In genomic region chr3:90427574-90427973, GRCm38 (mm10) we compare ENCODE assay signal across 29 mouse cellular contexts. TPM values are rescaled to one million over a fixed set of nuclear protein-coding genes. Genes with fewer than 3 reads are reported as not detected.
A peak's percentile ranks its signal among the peaks of the same experiment; 100 is the strongest.
DNase-seq lines count a peak whose midpoint lies in the region; ATAC-seq and TF ChIP-seq lines count a peak whose summit lies in the region.
"Had no signal": no experiment of that assay in that cellular context is flagged by ENCODE, and none has a peak within 500 bp of the region (broad histone marks: within the 10 kb centered on the region; RNA-seq: fewer than 3 reads in every experiment).

No protein-coding gene starts in this region.

- H3K4me1 ChIP-seq in heart, adult 2 months (ENCODE audit: control insufficient read depth, insufficient read depth, low read length): peaks cover 12% of the 10 kb centered on the region
- H3K4me1 ChIP-seq in liver, embryonic 12.5 days: peaks cover 84% of the 10 kb centered on the region
- H3K4me1 ChIP-seq in liver, postnatal 0 days (ENCODE audit: insufficient read depth): peaks cover 42% of the 10 kb centered on the region

- no peaks in the 10 kb centered on the region for H3K9me3 ChIP-seq in liver, embryonic 12.5 days (replicated peaks)
- no peaks in the 10 kb centered on the region for H3K9me3 ChIP-seq in liver, postnatal 0 days (ENCODE audit: low read length)
- H3K9me3 ChIP-seq: embryonic facial prominence, embryonic 10.5 days; forebrain, embryonic 10.5 days; hindbrain, embryonic 15.5 days; limb, embryonic 15.5 days; liver, embryonic 15.5 days; midbrain, embryonic 13.5 days; neural tube, embryonic 12.5 days had no signal

- no peaks in the 10 kb centered on the region for H3K27me3 ChIP-seq in heart, adult 2 months (ENCODE audit: control insufficient read depth, insufficient read depth, low read length)
- no peaks in the 10 kb centered on the region for H3K27me3 ChIP-seq in liver, embryonic 12.5 days (replicated peaks)
- no peaks in the 10 kb centered on the region for H3K27me3 ChIP-seq in liver, postnatal 0 days (ENCODE audit: insufficient read depth, low read length)
- H3K27me3 ChIP-seq: hindbrain, embryonic 15.5 days; limb, embryonic 15.5 days; liver, embryonic 15.5 days; midbrain, embryonic 13.5 days; neural tube, embryonic 12.5 days; Patski had no signal

- no peak overlapping the region for H3K4me2 ChIP-seq in liver, embryonic 12.5 days
- no peak overlapping the region for H3K4me2 ChIP-seq in liver, postnatal 0 days (ENCODE audit: low read depth, low read length)
- H3K4me2 ChIP-seq: hindbrain, embryonic 15.5 days; limb, embryonic 15.5 days; liver, embryonic 15.5 days; midbrain, embryonic 13.5 days; neural tube, embryonic 12.5 days had no signal

- H3K9ac ChIP-seq in heart, adult 2 months (ENCODE audit: low read depth, low read length): no peak overlapping the region
- H3K9ac ChIP-seq in liver, embryonic 12.5 days: no peak overlapping the region
- no peak overlapping the region for H3K9ac ChIP-seq in liver, postnatal 0 days (replicated peaks)
- H3K9ac ChIP-seq: hindbrain, embryonic 15.5 days; limb, embryonic 15.5 days; liver, embryonic 15.5 days; midbrain, embryonic 13.5 days; neural tube, embryonic 12.5 days had no signal

- no peak for DNase-seq in heart, adult 2 months
- DNase-seq in heart, adult 11 months: no peak
- no peak for DNase-seq in liver, postnatal 0 days
- peak; percentile 81 for DNase-seq in adipocyte (ENCODE audit: low spot score)
- peak; percentile 18 to 78 for DNase-seq in kidney, postnatal 36 days
- no peak for DNase-seq in left cerebral cortex, adult 2 months (ENCODE audit: extremely low spot score in 1 of 2, low spot score in 2 of 2)
- no peak for DNase-seq in layer of hippocampus, postnatal 10 days (ENCODE audit: low spot score in 2 of 2)
- DNase-seq: adrenal gland, adult 2 months; cerebellum, adult 11-12 months; cerebellum, postnatal 10 days; gastrocnemius, postnatal 25 days; layer of hippocampus, postnatal 36 days; left cerebral cortex, postnatal 4 days; right cerebral cortex, postnatal 14 days; spleen, adult 18-20 months; thymus, postnatal 25 days had no signal

- ATAC-seq in liver, embryonic 12.5 days: no peak
- no peak for ATAC-seq in liver, postnatal 0 days
- ATAC-seq: CD4-positive, CD25-positive, alpha-beta regulatory T cell, adult 4 months; forebrain, embryonic 16.5 days; midbrain, embryonic 13.5 days; Patski had no signal

- peak overlapping the region; percentile 17 for H3K27ac ChIP-seq in heart, adult 2 months
- peak overlapping the region; percentile 22; the same call in 1 of the 2 replicates for H3K27ac ChIP-seq in liver, embryonic 12.5 days
- H3K27ac ChIP-seq in liver, postnatal 0 days (ENCODE audit: low read depth): no peak overlapping the region
- H3K27ac ChIP-seq in left cerebral cortex, adult 2 months: no peak overlapping the region
- H3K27ac ChIP-seq: embryonic facial prominence, embryonic 10.5 days; forebrain, embryonic 10.5 days; hindbrain, embryonic 15.5 days; limb, embryonic 15.5 days; liver, embryonic 15.5 days; midbrain, embryonic 13.5 days; neural tube, embryonic 12.5 days had no signal

- no peak for TF ChIP-seq POLR2A in heart, adult 2 months (IDR thresholded peaks at IDR 0.05; ENCODE audit: insufficient read depth, low read depth, low read length)

- TF ChIP-seq CTCF in heart, adult 2 months (IDR thresholded peaks at IDR 0.05): no peak
- no peak for TF ChIP-seq CTCF in liver, postnatal 0 days (IDR thresholded peaks at IDR 0.05; ENCODE audit: low read depth)
- no peak for TF ChIP-seq CTCF in left cerebral cortex, adult 2 months (IDR thresholded peaks at IDR 0.05)

- H3K36me3 ChIP-seq in heart, adult 2 months (ENCODE audit: control insufficient read depth, insufficient read depth, low read length): peaks cover 7% of the 10 kb centered on the region
- H3K36me3 ChIP-seq in liver, embryonic 12.5 days: peaks cover 26% of the 10 kb centered on the region
- peaks cover 12% of the 10 kb centered on the region for H3K36me3 ChIP-seq in liver, postnatal 0 days (replicated peaks; ENCODE audit: insufficient read depth, low read length)

- no peaks in the 10 kb centered on the region for H3K79me2 ChIP-seq in heart, adult 2 months (replicated peaks; ENCODE audit: control insufficient read depth, insufficient read depth, low read length)

- no peak overlapping the region for H3K4me3 ChIP-seq in heart, adult 2 months
- no peak overlapping the region for H3K4me3 ChIP-seq in liver, embryonic 12.5 days
- no peak overlapping the region for H3K4me3 ChIP-seq in liver, postnatal 0 days (ENCODE audit: low read depth, low read length)
- H3K4me3 ChIP-seq in left cerebral cortex, adult 2 months: no peak overlapping the region
- H3K4me3 ChIP-seq: embryonic facial prominence, embryonic 10.5 days; forebrain, embryonic 10.5 days; hindbrain, embryonic 15.5 days; limb, embryonic 15.5 days; liver, embryonic 15.5 days; midbrain, embryonic 13.5 days; neural tube, embryonic 12.5 days had no signal

- 80% methylated on average over 1 of the region's 1 CpGs for WGBS in heart, adult 2 months
- WGBS in liver, embryonic 12.5 days (ENCODE audit: insufficient replicate concordance): 89% methylated on average over 1 of the region's 1 CpGs
- 77% methylated on average over 1 of the region's 1 CpGs for WGBS in liver, postnatal 0 days (ENCODE audit: insufficient replicate concordance)

- no peak for TF ChIP-seq EP300 in heart, adult 2 months (IDR thresholded peaks at IDR 0.05; ENCODE audit: insufficient read depth, low read depth, low read length)
- TF ChIP-seq EP300 in liver, postnatal 0 days (IDR thresholded peaks at IDR 0.05; ENCODE audit: low read depth): no peak

- intact Hi-C loops in heart, adult 2 months (cut with DNase I): no loop called here
- intact Hi-C loops in left cerebral cortex, adult 2 months (cut with DNase I): no loop called here

RNA-seq across cellular contexts. Expression of gene Ints3, which starts 5.8 kb away (rescaled TPM):
- total RNA-seq in heart, adult 2 months (2021): 10 to 100 TPM; 22.9 to 26.3 TPM
- 15.2 and 21.8 TPM in 2 replicates for polyA plus RNA-seq in heart, adult 2 months (2012; rRNA removed)
- polyA plus RNA-seq in liver, embryonic 12.5 days (2016; fragmentation: Nextera tagmentation; extraction: Ambion mirVana): 20.8 and 21.4 TPM in 2 replicates
- 4.0 and 4.6 TPM in 2 replicates for polyA plus RNA-seq in liver, postnatal 0 days (2015; fragmentation: Nextera tagmentation; extraction: Ambion mirVana)
- total RNA-seq in left cerebral cortex, adult 2 months (2021): 10 to 100 TPM; 62.1 to 65.7 TPM
- total RNA-seq in layer of hippocampus, postnatal 10 days (2021): 10 to 100 TPM; 59.6 to 61.2 TPM

RNA-seq across cellular contexts. Expression of gene Slc27a3, which starts 37.8 kb away (rescaled TPM):
- total RNA-seq in heart, adult 2 months (2021): 1 to 10 TPM in 1 of 2 experiments, under 1 TPM in 1; 0.76 to 1.1 TPM
- polyA plus RNA-seq in heart, adult 2 months (2012; rRNA removed): 2.2 and 3.7 TPM in 2 replicates
- 3.7 and 4.1 TPM in 2 replicates for polyA plus RNA-seq in liver, embryonic 12.5 days (2016; fragmentation: Nextera tagmentation; extraction: Ambion mirVana)
- 0.58 and 0.69 TPM in 2 replicates for polyA plus RNA-seq in liver, postnatal 0 days (2015; fragmentation: Nextera tagmentation; extraction: Ambion mirVana)
- 1 to 10 TPM; 8.1 to 8.3 TPM for total RNA-seq in left cerebral cortex, adult 2 months (2021)
- total RNA-seq in layer of hippocampus, postnatal 10 days (2021): 10 to 100 TPM; 18.6 to 21.5 TPM

RNA-seq across cellular contexts. Expression of gene Npr1, which starts 38.1 kb away (rescaled TPM):
- total RNA-seq in heart, adult 2 months (2021): 10 to 100 TPM; 16.1 to 16.3 TPM
- 35.0 and 47.5 TPM in 2 replicates for polyA plus RNA-seq in heart, adult 2 months (2012; rRNA removed)
- polyA plus RNA-seq in liver, embryonic 12.5 days (2016; fragmentation: Nextera tagmentation; extraction: Ambion mirVana): 5.1 and 5.3 TPM in 2 replicates
- 5.9 and 6.2 TPM in 2 replicates for polyA plus RNA-seq in liver, postnatal 0 days (2015; fragmentation: Nextera tagmentation; extraction: Ambion mirVana)
- 1 to 10 TPM; 3.3 TPM for total RNA-seq in left cerebral cortex, adult 2 months (2021)
- total RNA-seq in layer of hippocampus, postnatal 10 days (2021): 1 to 10 TPM; 5.2 to 6.6 TPM
- total RNA-seq: hematopoietic stem cell, adult 5-6 weeks; megakaryocyte, adult 5-6 weeks had no signal
- polyA plus RNA-seq: CD4-positive, CD25-positive, alpha-beta regulatory T cell, adult 4 months had no signal

RNA-seq across cellular contexts. Expression of gene Ilf2, which starts 48.4 kb away (rescaled TPM):
- 10 to 100 TPM; 30.6 to 32.2 TPM for total RNA-seq in heart, adult 2 months (2021)
- 13.9 and 24.9 TPM in 2 replicates for polyA plus RNA-seq in heart, adult 2 months (2012; rRNA removed)
- 100 and 103 TPM in 2 replicates for polyA plus RNA-seq in liver, embryonic 12.5 days (2016; fragmentation: Nextera tagmentation; extraction: Ambion mirVana)
- polyA plus RNA-seq in liver, postnatal 0 days (2015; fragmentation: Nextera tagmentation; extraction: Ambion mirVana): 23.1 and 27.6 TPM in 2 replicates
- total RNA-seq in left cerebral cortex, adult 2 months (2021): 10 to 100 TPM; 75.1 to 92.3 TPM
- 100 to 1,000 TPM; 107 to 109 TPM for total RNA-seq in layer of hippocampus, postnatal 10 days (2021)

Comparison
In these comparisons a context has a peak if more than half of its experiments do, and no peak if none do; other contexts are left out.
1. H3K27ac ChIP-seq: peak in heart, adult 2 months (single experiment) and liver, embryonic 12.5 days (single experiment); none in liver, postnatal 0 days (single experiment) and left cerebral cortex, adult 2 months (single experiment).
2. DNase-seq: peak in adipocyte (single experiment) and kidney, postnatal 36 days (2 of 2); none in heart, adult 2 months (0 of 2), heart, adult 11 months (single experiment), liver, postnatal 0 days (single experiment), left cerebral cortex, adult 2 months (0 of 2) and layer of hippocampus, postnatal 10 days (0 of 2).
3. RNA of gene Slc27a3, which starts 37.8 kb away (total RNA-seq): 18.6 to 21.5 TPM in layer of hippocampus, postnatal 10 days and 8.1 to 8.3 TPM in left cerebral cortex, adult 2 months; 0.76 to 1.1 TPM in heart, adult 2 months; every median in the first group is over 4 times any median in the second.